Mouse (Mus musculus) G1E-ER4 (cell line): Measurements from ENCODE around the gene Myb. TPM values are rescaled to one million over a fixed set of nuclear protein-coding genes. Genes with fewer than 3 reads are reported as not detected.

ENCODE experiments used
- GATA1 ChIP-seq: IDR thresholded peaks from one replicate; pipeline ENCODE4 v1.8.0; 2012; ENCODE audit warnings: low read length, inconsistent platforms
- polyA plus RNA-seq: library from polyadenylated mRNA; stranded (reverse); fragments of >175 nt; gene quantifications from 2 replicates; pipeline ENCODE4 v1.2.3, GENCODE M21; 2012

Gene Myb
- polyA plus RNA-seq, 1 experiment, result 44.3 TPM

DNA sequence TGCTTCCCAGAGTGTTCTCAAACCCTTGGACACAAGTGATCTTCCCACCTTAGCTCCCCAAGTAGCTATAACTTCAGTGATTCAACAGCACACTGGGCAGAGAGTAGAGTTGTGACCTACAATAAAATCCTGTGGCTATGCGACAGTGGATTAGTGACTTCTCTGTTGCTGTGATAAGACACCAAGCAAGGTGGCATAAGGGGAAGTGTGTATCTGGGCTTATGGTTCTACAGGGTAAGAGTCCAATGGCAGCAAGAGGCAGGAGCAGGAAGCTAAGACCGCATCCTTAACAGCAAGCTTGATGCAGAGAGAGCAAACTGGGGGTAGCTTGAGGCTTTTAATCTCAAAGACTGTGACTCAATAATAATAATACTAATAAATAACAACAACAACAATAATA is 52.0 kb downstream of the Myb start:
- no peak for TF ChIP-seq GATA1

GRCm38 (mm10) chr10:21108182-21108581 is 52.6 kb downstream of the Myb start:
- TF ChIP-seq GATA1, result no peak

DNA sequence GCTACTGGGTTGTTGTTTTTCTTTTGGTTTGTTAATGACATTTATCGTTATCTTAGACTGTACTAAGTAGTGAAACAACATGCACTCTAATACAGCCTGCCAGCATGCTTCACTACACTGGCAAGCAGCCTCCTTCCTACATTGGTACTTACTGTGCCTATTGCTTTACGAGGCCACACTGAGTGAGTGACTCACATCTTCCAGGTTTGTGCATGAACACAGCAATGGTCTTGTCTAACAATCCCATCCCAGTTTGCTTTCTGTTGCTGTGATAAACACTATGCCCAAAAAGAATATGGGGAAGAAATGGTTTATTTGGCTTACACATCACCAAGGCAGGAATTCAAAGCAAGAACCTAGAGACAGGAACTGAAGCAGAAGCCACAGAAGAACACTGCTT is 55.6 kb downstream of the Myb start:
- no peak for TF ChIP-seq GATA1

- TF ChIP-seq GATA1, result no peak
These were observed 58.1 kb downstream of the Myb start for GRCm38 (mm10) chr10:21102689-21103088.

DNA sequence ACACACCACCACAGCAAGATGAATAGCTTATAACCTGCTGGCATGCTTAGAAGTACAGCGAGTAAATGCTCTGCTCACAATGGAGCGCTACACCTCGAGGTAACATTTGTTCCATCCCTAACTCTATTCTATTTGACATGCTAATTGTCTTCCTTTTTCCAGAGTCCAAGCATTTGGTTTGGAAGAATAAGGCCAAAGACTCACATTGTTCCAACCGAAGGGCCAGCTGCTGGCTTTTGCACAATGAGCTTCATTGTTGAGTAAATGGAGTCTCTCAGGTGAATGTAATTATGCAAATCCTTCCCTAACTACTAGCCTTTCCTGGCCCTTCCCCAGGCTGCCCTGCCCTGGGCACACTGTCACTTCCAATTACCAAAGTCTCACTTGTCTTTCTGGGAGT is 58.8 kb downstream of the Myb start:
- no peak for TF ChIP-seq GATA1

- TF ChIP-seq GATA1, result no peak
These were observed 60.0 kb downstream of the Myb start for GRCm38 (mm10) chr10:21100646-21101249.

- TF ChIP-seq GATA1, result no peak
These were observed 61.3 kb downstream of the Myb start for GRCm38 (mm10) chr10:21099515-21099914.

DNA sequence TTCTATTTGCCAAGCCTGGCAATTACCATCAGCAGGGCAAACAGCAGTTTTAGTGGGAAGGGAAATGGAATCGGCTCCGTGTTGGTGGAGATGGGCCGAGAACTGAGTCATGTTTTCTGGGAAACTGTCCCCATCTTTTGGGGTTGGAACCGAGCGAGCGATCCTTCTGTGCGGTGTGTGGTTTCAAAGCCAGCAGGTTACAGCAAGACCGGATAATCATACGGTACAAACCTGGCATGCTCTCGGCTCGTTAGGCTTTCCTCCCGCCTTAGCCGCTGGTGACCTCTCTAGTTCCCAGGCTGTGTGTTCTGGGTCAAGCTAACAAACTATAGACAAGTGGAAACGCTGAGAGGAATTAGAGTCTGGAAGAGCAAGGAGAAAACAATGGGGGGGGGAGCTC is 65.2 kb downstream of the Myb start:
- TF ChIP-seq GATA1, result no peak

GRCm38 (mm10) chr10:21094896-21095295 is 65.9 kb downstream of the Myb start:
- TF ChIP-seq GATA1, result no peak

GRCm38 (mm10) chr10:21093301-21093700 is 67.5 kb downstream of the Myb start:
- TF ChIP-seq GATA1, result no peak

DNA sequence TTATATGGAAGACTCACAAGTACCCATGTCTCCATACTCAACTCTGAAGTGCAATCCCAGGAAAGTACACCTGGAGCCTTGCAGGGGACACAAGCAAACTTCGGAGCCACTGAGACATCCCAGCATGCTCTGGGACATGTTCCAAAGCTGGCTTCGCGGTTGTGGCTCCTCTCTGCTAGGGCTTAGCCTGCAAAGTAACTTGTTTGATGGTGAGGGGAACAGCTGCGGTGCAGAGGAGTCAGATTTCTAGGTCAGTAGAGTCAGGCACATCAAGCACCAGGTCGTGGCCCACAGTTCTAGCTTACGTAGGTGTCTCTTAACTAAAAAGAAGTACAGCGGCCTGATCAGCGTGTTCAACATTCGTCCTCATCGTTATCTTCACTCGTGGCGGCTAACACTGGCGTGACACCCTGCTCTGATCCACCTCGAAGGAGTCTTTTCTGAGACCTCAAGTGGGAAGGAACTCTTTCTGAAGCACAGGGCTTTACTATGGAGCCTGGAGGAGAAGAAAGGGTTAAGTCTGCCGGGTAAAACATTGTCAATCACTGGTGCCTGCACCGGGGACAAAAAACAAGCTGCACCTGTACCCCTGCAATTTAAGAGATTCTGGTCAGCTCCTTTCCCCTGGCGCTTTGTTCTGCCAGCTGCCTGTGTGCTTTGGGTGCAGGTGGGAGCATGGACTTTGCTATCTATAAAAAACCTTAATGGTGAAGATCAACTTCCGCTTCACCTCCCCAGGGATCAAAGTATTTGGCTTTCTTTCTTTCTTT is 68.1 kb downstream of the Myb start:
- no peak for TF ChIP-seq GATA1

DNA sequence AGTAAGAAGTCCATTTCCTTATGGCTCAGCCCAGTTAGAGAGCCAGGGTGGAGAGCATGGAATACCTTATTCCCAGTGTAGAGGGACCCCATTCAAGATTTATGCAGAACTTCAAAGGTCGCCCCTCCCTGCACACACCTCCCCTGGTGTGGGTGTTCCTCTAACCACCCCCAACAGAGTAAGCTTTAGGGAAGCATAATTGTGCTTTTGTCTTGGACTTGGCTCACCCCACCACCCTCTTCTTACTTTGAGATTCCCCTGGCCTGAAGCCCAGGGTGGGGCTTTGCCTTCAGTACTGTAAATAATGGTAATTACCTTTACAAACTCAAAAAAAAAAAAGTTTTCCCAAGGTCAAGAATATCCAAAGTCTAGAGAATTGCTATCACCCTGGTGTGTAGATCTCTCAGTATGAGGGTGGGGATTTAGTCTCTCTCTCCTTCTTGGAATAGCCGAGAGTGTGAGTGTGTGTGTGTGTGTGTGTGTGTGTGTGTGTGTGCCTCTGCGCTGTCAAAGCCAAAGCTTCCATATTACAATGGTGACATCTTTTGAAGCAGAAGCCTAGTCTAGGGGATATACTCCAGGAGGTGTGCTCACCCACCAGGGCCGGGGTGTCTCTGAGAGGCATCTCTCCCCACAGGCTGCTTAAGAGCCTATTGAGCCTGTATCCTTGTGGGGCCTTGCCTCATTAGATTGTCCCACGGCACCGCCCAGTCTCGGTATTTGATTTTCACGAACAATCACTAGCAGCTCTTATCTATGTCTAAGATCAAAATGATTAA is 69.7 kb downstream of the Myb start:
- no peak for TF ChIP-seq GATA1

DNA sequence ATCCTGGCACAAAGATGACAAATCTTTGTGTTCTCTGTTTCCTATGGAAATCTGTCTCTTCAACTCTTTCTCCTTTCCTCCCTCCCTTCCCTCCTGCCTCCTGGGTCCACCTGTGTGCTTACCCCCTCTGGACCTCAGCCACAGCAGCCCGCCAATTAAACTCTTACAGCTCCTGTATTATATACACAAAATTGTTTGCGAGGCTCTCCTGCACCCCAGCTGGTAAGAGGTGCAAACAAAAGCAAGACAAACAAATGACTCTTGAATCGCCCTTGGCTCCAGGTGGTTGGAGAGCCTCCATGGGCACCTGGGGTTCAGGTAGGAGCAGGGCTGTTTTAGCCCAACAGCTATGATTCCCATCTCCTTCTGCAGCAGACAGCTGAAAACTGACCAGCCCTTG is 71.2 kb downstream of the Myb start:
- TF ChIP-seq GATA1, result no peak

DNA sequence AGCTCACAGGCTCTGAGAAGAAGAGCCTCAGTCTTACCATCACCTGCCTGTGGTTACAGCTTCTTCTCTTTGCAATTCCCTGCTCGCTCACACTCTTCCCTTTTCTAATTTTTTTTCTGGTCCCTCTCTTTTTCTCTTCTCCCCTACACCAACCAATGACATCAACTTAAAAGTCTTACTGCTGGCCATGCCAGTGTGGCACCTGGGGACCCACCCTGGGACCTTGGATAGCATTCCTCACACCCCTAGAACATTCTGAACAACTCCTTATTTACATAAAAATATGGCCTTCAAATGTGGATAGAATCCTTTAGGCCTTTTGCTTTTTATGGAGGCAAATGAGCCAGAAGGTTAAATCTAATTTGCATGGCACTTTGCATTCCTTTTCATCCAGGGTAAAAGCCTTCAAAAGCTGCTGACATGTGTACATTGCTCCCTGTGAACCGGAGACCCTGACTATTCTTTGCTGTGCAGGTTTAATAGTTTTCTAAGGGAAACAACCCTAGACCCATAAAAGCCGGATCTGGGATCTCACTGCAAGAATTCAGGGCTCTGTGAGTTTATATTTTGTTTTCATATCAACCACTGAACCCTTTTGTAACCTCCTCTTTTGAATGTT is 73.1 kb downstream of the Myb start:
- no peak for TF ChIP-seq GATA1

DNA sequence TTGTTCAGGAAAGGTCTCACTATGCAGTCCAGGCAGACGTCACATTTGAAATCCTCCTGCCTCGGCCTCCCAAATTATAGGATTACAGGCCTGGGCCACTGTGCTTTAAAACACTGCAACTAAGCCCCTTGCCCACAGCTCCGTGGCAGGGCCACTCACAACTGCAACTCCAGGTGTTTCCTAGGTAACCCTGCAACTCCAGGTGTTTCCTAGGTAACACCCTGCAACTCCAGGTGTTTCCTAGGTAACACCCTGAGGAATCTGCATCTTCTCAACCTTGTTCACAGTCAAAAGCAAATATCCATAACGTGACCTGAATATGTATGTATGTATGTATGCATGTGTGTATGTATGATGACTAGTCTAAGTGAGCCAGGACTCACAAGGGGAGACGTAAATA is 75.7 kb downstream of the Myb start:
- no peak for TF ChIP-seq GATA1

DNA sequence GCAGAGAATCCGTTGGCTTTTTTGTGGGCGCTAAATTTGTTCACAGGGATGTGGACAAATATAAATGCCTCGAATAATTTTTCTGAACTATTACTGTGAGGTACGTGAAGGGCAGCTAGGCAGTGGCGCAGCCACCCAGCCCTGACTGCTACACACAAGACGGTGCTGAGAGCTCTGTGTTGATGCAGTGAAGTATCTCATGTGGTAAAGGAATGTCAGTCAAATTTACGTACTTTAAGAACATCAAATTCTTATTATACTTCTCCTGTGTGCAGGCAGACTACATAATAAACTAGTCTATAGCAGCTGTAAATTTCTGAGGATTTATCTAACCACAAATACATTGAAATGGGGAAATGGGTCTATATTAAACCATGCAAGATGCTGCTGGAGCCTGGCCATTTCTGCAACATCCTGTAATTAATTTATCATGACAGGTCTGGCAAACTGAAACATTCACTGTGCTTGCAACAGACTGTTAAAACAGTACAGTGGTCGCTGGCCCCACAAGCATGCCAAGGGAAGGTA is 77.3 kb downstream of the Myb start:
- no peak for TF ChIP-seq GATA1

DNA sequence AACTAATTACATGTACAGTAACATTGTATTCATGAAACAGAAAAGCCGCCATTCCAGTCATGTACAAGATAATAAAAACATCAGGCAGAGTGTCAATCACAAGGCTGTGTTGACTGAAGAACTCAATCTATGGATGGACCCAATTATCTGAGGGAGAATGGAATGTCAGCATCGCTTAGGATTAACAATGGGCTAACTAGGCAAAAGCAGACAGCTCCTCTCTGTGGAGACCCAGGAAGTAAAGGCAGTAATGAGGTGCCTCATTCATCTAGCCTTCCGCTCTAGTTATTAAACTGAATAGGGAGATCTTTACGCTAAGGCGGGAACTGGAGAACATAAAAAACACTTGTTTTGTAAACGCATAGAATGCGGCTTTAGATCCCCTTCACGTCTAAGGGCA is 78.3 kb downstream of the Myb start:
- TF ChIP-seq GATA1, result no peak
